In the genomic region with DNA sequence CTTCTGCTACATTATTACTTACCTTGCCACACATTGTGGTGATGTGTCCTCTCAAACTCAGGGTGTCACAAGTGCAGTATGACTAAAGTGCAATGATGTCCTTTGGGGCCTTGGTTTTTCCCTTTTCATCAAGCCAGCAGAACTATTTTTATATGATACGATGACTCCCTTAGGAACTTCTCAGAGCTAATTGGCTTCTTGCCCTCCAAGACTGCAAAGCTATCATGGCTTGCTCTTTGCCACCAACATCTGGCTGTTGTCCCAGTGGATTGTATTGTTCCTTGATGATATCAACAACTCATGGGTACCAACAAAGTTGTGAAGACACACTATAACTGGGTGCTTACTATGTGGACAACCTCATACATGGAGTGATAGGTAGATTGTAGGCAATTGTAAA, we compare ENCODE assay signal across 8 mouse cellular contexts. TPM values are rescaled to one million over a fixed set of nuclear protein-coding genes. Genes with fewer than 3 reads are reported as not detected.
DNase-seq lines count a peak whose midpoint lies in the region; ATAC-seq and TF ChIP-seq lines count a peak whose summit lies in the region.

TSS of gene Thoc2 (minus strand) at position 101 of the 400 bp plus-strand sequence.

- no peak for TF ChIP-seq EP300 in heart, postnatal 0 days (IDR thresholded peaks at IDR 0.05; ENCODE audit: low read depth)

- DNase-seq in liver, embryonic 11.5 days (ENCODE audit: low spot score): no peak
- no peak for DNase-seq in liver
- DNase-seq in heart, postnatal 0 days (ENCODE audit: low spot score): no peak
- DNase-seq in limb, embryonic 10.5 days (ENCODE audit: low spot score): no peak
- no peak for DNase-seq in right cerebral cortex, adult 18-20 months
- DNase-seq in thymus, postnatal 14 days: no peak

- no peaks in the 10 kb centered on the region for H3K4me1 ChIP-seq in liver, embryonic 11.5 days (replicated peaks; ENCODE audit: control insufficient read depth, insufficient read depth, low read length)
- no peaks in the 10 kb centered on the region for H3K4me1 ChIP-seq in embryonic facial prominence, embryonic 15.5 days
- no peaks in the 10 kb centered on the region for H3K4me1 ChIP-seq in heart, postnatal 0 days (ENCODE audit: control insufficient read depth, insufficient read depth)
- no peaks in the 10 kb centered on the region for H3K4me1 ChIP-seq in limb, embryonic 10.5 days
- no peaks in the 10 kb centered on the region for H3K4me1 ChIP-seq in olfactory bulb, adult 2 months (ENCODE audit: control insufficient read depth, insufficient read depth, low read length)

- no peaks in the 10 kb centered on the region for H3K36me3 ChIP-seq in liver, embryonic 11.5 days (ENCODE audit: control insufficient read depth, insufficient read depth, low read length)
- H3K36me3 ChIP-seq in embryonic facial prominence, embryonic 15.5 days: no peaks in the 10 kb centered on the region
- H3K36me3 ChIP-seq in heart, postnatal 0 days (replicated peaks; ENCODE audit: control insufficient read depth, insufficient read depth, low read length): no peaks in the 10 kb centered on the region
- no peaks in the 10 kb centered on the region for H3K36me3 ChIP-seq in limb, embryonic 10.5 days

- no peak for ATAC-seq in liver, embryonic 11.5 days (replicated peaks; ENCODE audit: low FRiP score)
- ATAC-seq in embryonic facial prominence, embryonic 15.5 days (ENCODE audit: insufficient number of reproducible peaks, low FRiP score, low TSS enrichment, low read depth): no peak
- no peak for ATAC-seq in heart, postnatal 0 days (ENCODE audit: insufficient read depth, low read depth)

- no peaks in the 10 kb centered on the region for H3K27me3 ChIP-seq in liver, embryonic 11.5 days (replicated peaks; ENCODE audit: control insufficient read depth, insufficient read depth, low read length)
- H3K27me3 ChIP-seq in embryonic facial prominence, embryonic 15.5 days: no peaks in the 10 kb centered on the region
- no peaks in the 10 kb centered on the region for H3K27me3 ChIP-seq in heart, postnatal 0 days (ENCODE audit: control insufficient read depth, insufficient read depth, low read length)
- no peaks in the 10 kb centered on the region for H3K27me3 ChIP-seq in limb, embryonic 10.5 days (ENCODE audit: low read depth, poor library complexity, severe bottlenecking)

- TF ChIP-seq CTCF in heart, postnatal 0 days (IDR thresholded peaks at IDR 0.05; ENCODE audit: low read depth): no peak
- TF ChIP-seq CTCF in olfactory bulb, adult 2 months (IDR thresholded peaks at IDR 0.05; ENCODE audit: insufficient read depth, low read depth, low read length): no peak

- H3K9ac ChIP-seq in liver, embryonic 11.5 days (ENCODE audit: low read depth, low read length): no peak within 1 kb of the TSS
- no peak within 1 kb of the TSS for H3K9ac ChIP-seq in embryonic facial prominence, embryonic 15.5 days
- H3K9ac ChIP-seq in heart, postnatal 0 days (replicated peaks; ENCODE audit: low read depth, low read length): no peak within 1 kb of the TSS

- TF ChIP-seq POLR2A in olfactory bulb, adult 2 months (IDR thresholded peaks at IDR 0.05; ENCODE audit: insufficient read depth, low read depth, low read length): no peak

- no peaks in the 10 kb centered on the region for H3K9me3 ChIP-seq in liver, embryonic 11.5 days (ENCODE audit: control insufficient read depth, low read length)
- no peaks in the 10 kb centered on the region for H3K9me3 ChIP-seq in embryonic facial prominence, embryonic 15.5 days (replicated peaks)
- no peaks in the 10 kb centered on the region for H3K9me3 ChIP-seq in heart, postnatal 0 days (replicated peaks; ENCODE audit: control insufficient read depth, low read length)
- no peaks in the 10 kb centered on the region for H3K9me3 ChIP-seq in limb, embryonic 10.5 days (replicated peaks)

- no peak within 1 kb of the TSS for H3K4me3 ChIP-seq in liver, embryonic 11.5 days (ENCODE audit: low read depth, low read length)
- H3K4me3 ChIP-seq in embryonic facial prominence, embryonic 15.5 days (replicated peaks): no peak within 1 kb of the TSS
- no peak within 1 kb of the TSS for H3K4me3 ChIP-seq in heart, postnatal 0 days (ENCODE audit: low read depth, low read length)
- no peak within 1 kb of the TSS for H3K4me3 ChIP-seq in limb, embryonic 10.5 days
- H3K4me3 ChIP-seq in olfactory bulb, adult 2 months (ENCODE audit: insufficient read depth, low read depth, low read length): no peak within 1 kb of the TSS

- no peak within 1 kb of the TSS for H3K4me2 ChIP-seq in liver, embryonic 11.5 days
- H3K4me2 ChIP-seq in embryonic facial prominence, embryonic 15.5 days (replicated peaks): no peak within 1 kb of the TSS
- no peak within 1 kb of the TSS for H3K4me2 ChIP-seq in heart, postnatal 0 days (ENCODE audit: low read depth, low read length)

- 84% methylated on average over 1 of the region's 1 CpGs for WGBS in liver, embryonic 11.5 days
- 75% methylated on average over 1 of the region's 1 CpGs for WGBS in embryonic facial prominence, embryonic 15.5 days
- 32% methylated on average over 1 of the region's 1 CpGs for WGBS in heart, postnatal 0 days
- WGBS in limb, embryonic 10.5 days: 97% methylated on average over 1 of the region's 1 CpGs
- 86% methylated on average over 1 of the region's 1 CpGs for WGBS in olfactory bulb, adult 2 months

- H3K27ac ChIP-seq in liver, embryonic 11.5 days (ENCODE audit: low read depth, low read length): no peak within 1 kb of the TSS
- H3K27ac ChIP-seq in embryonic facial prominence, embryonic 15.5 days (replicated peaks): no peak within 1 kb of the TSS
- no peak within 1 kb of the TSS for H3K27ac ChIP-seq in heart, postnatal 0 days (ENCODE audit: low read depth)
- no peak within 1 kb of the TSS for H3K27ac ChIP-seq in limb, embryonic 10.5 days
- no peak within 1 kb of the TSS for H3K27ac ChIP-seq in olfactory bulb, adult 2 months (ENCODE audit: insufficient read depth, low read depth, low read length)

RNA-seq across cellular contexts. Expression of gene Thoc2, which starts in this region (rescaled TPM):
- polyA plus RNA-seq in liver, embryonic 11.5 days (2014; fragmentation: Nextera tagmentation; extraction: Ambion mirVana): 62.1 and 67.3 TPM in 2 replicates
- 74.8 and 77.6 TPM in 2 replicates for polyA plus RNA-seq in embryonic facial prominence, embryonic 15.5 days (2015; fragmentation: Nextera tagmentation; extraction: Ambion mirVana)
- 28.6 and 70.3 TPM in 2 replicates for total RNA-seq in heart, postnatal 0 days (2014; rRNA removed; ENCODE audit: low replicate concordance)
- 36.9 and 38.8 TPM in 2 replicates for polyA plus RNA-seq in heart, postnatal 0 days (2015; fragmentation: Nextera tagmentation; extraction: Ambion mirVana)
- polyA plus RNA-seq in limb, embryonic 10.5 days (2016; fragmentation: Nextera tagmentation; extraction: Ambion mirVana): 59.7 and 74.5 TPM in 2 replicates
- 162 TPM in 1 of 2 replicates, not detected in the other for polyA plus RNA-seq in olfactory bulb, adult 2 months (2012; ENCODE audit: insufficient read depth, insufficient read length, low replicate concordance, missing spikeins)
